Mouse (Mus musculus) brain, embryonic 14.5 days (tissue): ENCODE results near the gene Palld. TPM values are rescaled to one million over a fixed set of nuclear protein-coding genes. Genes with fewer than 3 reads are reported as not detected.

Source experiments
- DNase-seq: peaks from one replicate; pipeline ENCODE4 v3.0.0-alpha.2; 2011; ENCODE audit warnings: low read depth
- CTCF ChIP-seq: fragments of 200-500 bp; IDR thresholded peaks from 2 replicates; pipeline ENCODE4 v1.5.1; 2012; ENCODE audit warnings: inconsistent platforms, mild to moderate bottlenecking, moderate library complexity, borderline replicate concordance; ENCODE audit not compliant: insufficient read depth, insufficient read length; ENCODE audit errors: extremely low read depth
- POLR2A ChIP-seq: fragments of 200-500 bp; IDR thresholded peaks from 2 replicates; pipeline ENCODE4 v1.6.1; 2012; ENCODE audit warnings: mild to moderate bottlenecking, inconsistent platforms, borderline replicate concordance; ENCODE audit not compliant: poor library complexity, insufficient read depth, insufficient read length, severe bottlenecking; ENCODE audit errors: extremely low read depth
- polyA plus RNA-seq: library from polyadenylated mRNA; depleted of rRNA; stranded (reverse); fragments of >200 nt; gene quantifications from 2 replicates; pipeline ENCODE4 v1.2.3, GENCODE M21; 2012

Palld gene
- polyA plus RNA-seq, 1 experiment, result 16.4 TPM

- TF ChIP-seq CTCF, result no peak
- no peak for TF ChIP-seq POLR2A
These were observed 158.5 kb downstream of the Palld start for GRCm38 (mm10) chr8:61743764-61744562.

DNA sequence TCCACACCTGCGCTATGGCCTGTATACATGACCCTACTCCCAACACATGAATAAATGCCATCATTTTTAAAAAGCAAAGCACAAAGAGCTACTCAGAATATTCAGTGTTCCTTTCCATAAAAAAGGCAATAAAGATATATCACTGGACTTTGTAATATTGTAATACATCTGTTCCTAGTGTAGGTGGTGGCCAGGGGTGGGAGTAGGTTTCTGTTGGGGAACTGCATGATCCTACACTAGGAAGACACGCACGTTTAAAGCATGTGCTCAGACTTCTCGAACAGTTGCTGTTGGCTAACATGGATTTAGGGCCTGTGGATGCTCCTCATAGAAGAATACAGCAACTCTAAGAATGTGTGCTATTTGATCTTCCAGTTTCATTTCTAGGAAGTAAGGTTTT lies 165.0 kb downstream of the Palld start:
- DNase-seq, result no peak
- TF ChIP-seq POLR2A (no peak), CTCF (no peak)

More at GRCm38 (mm10) chr8:61743764-61744562, 158.5 kb downstream of the Palld start:
- DNase-seq, result no peak

DNA sequence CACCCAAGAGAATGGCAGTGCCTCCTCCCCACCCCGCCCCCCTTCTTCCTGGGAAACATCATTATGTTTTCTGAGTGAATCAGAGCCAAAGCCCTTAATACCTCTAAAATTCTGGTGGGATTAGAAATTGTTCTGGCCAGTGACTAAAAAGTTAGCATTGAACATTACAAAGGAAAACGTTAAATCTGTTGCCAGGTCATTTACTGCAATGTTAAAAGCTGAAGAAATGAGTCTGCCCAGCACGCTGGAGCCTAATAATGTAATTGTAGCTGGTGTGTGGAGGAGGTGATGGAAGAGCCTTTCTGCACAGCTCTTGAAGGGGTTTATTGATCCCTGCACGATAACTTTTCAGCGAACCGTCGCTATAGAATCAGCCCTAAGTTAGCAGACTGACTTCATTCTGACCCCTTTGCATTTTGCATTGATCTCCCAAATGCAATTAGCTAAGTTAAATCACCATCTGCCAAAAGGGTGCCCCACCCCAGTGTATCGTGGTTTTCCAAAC lies 165.7 kb downstream of the Palld start:
- DNase-seq, result peak; percentile 18
- TF ChIP-seq CTCF (no peak), POLR2A (no peak)

DNA sequence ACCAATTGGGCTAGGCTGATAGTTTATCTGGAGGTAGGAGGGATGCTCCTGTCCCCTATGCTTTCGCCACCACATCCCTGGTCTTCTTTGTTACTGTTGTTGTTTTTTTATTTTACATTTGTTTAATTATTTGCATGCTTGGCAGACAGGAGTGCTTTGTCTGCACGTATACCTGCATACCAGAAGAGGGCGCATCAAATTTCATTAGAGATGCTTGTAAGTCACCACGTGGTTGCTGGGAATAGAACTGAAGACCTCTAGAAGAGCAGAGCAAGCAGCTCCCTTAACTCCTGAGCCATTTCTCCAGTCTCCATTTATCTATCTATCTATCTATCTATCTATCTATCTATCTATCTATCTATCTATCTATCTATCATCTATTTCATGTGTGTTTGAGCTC lies 166.4 kb downstream of the Palld start:
- DNase-seq, result peak; percentile 34
- TF ChIP-seq POLR2A, result no peak
- TF ChIP-seq CTCF, result peak; percentile 42; the same call in 1 of the 2 replicates

GRCm38 (mm10) chr8:61734164-61734563 lies 168.3 kb downstream of the Palld start:
- no peak for TF ChIP-seq POLR2A
- no peak for TF ChIP-seq CTCF
- no peak for DNase-seq

DNA sequence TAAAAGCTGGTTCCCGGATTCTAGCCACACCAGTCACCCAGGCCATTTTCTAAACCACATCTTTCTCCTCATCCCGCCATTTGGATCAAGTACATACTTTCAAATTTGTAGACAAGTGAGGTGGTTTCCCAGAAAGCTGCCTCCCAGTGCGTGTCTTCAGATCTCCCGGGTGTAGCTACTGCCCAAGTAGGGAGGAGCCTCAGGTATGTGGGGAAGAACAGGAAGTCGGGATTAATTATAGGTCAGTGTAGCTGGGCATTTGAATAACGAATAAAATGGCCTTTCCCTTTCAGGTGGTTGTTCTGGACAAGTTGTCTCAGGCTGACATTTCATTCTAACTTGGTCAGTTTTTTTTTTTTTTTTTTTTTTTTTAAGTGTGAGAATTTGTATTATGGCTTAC lies 170.3 kb downstream of the Palld start:
- TF ChIP-seq CTCF, result no peak
- DNase-seq, result no peak

GRCm38 (mm10) chr8:61731306-61732088 lies 171.0 kb downstream of the Palld start:
- DNase-seq, result no peak
- TF ChIP-seq POLR2A, result no peak
- no peak for TF ChIP-seq CTCF

DNA sequence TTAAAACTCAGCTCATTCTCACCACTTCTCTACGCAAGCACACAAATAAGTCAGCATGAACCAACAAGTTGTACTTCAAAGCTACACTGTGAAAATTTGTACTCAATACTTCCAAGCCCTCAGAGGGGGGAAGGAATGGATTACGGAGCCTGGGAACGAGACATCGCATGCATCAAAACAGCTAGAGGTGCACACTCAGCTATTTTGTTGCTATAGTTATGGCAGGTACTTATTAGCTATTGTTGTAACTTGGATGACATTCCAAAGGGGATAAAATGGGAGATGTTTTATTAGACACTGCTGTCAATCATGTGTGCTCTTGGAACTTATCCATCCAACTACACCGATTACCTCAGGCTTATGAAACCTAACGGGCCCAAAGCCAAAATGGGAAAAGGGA lies 171.8 kb downstream of the Palld start:
- TF ChIP-seq POLR2A (no peak), CTCF (no peak)
- DNase-seq, result peak; percentile 11

GRCm38 (mm10) chr8:61725306-61726017 lies 177.0 kb downstream of the Palld start:
- DNase-seq, result no peak
- TF ChIP-seq POLR2A (no peak), CTCF (no peak)

GRCm38 (mm10) chr8:61722226-61722625 lies 180.3 kb downstream of the Palld start:
- TF ChIP-seq CTCF, result no peak
- TF ChIP-seq POLR2A, result no peak
- no peak for DNase-seq

DNA sequence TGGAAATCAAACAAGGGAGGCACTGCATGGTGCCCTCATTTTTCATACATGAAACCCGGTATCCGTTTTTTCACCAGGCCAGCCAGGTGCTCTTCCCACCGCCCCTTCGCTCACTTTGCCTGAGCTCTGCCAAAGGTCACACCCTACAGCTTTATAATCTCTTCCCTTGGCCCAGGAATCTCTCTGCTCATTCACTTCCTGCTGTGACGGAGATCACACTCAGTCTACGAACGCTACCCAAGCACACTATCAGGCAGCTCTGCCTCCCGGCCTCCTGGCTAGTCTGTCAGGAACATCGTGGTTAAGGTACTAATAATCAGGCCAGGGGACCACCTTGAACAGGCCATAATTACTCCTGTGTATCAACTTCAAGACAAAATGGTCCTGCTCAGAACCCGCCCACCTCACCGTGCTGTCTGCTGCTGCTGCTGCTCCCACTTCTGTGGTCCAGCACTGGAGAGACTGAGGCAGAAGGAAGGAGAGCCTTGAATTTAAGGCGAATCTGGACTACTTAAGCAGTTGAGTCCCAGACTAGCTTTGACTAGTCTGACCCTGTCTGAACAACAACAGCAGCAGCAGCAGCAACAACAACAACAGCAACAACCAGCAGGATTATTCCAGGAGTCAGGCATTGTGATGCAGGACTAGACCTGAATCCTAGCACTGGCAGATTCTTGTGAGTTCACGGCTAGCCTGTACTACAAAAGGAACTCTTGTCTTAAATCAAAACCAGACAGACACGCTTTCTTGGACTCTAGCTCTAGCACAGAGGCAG lies 187.0 kb downstream of the Palld start:
- no peak for DNase-seq
- no peak for TF ChIP-seq POLR2A
